Mouse (Mus musculus) heart, postnatal 4 days (tissue): ENCODE measurements around the gene Ap3s2. TPM values are rescaled to one million over a fixed set of nuclear protein-coding genes. Genes with fewer than 3 reads are reported as not detected.

Experiments used
- DNase-seq: peaks from one replicate; pipeline ENCODE4 v3.0.0; 2021
- microRNA-seq, 2 experiments: library from miRNA; unstranded; fragments of <30 nt; microRNA quantifications; one replicate each; pipeline ENCODE4 v1.2.0; 2021 to 2022
- total RNA-seq, 2 experiments: library from RNA; stranded (reverse); gene quantifications; 2 replicates each; pipeline ENCODE4 v1.2.3; 2021

Ap3s2 gene
- total RNA-seq, 2 experiments from 2014 or later = 25.0 to 26.5 TPM

DNA sequence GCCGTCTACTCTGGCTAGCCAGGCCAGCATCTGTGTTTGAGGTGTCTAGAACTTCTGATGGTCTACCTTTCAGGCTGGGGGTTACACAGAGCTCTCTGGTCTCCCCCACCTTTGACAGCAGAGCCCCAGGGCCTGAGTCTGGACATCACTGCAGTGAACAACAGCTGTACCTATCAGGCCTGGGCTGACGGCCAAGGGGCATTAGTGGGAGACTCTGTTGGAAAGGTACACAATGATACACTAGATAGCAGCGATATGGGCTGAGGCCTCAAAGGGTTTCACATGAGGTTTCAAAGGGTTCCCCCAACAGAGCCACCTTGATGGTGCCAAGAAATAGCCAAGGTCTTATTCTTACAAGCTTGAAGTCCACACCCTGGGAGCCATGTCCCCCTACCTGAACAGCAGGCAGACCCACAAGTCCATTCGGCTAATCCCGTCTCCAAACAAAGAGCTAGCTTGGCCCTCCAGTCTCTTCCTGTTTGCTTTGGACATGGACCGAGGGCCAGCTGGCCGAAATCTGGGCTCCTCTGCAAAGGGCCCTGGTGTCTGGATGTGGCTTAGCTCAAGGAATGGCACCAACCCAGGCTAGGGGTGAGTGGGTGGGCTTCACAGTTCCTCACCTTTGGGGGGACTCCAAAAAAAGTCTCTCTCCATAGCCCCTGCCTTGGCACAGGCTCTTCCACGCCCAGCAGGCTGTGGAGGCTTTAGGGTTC lies 76.2 kb downstream of the Ap3s2 start:
- peak; percentile 59 for DNase-seq

DNA sequence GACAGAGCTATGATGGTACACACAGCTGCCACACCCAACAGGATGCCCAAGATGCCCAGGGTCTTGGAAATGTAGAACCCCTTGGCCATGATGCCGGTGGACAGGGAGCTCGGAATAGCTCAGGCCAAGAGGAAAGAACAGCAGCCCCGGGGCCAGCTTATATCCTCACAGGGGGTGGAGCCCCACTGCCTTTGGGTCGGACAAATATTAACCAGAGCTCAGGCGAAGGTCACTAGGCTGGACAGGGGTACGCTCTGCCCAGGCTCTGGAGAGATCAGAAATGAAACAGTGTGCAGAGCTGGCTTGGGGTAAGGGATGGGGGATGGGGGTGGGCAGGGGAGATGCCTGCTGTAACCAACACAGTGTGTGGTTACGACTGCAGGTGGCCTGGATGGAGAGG lies 78.3 kb downstream of the Ap3s2 start:
- DNase-seq = no peak

DNA sequence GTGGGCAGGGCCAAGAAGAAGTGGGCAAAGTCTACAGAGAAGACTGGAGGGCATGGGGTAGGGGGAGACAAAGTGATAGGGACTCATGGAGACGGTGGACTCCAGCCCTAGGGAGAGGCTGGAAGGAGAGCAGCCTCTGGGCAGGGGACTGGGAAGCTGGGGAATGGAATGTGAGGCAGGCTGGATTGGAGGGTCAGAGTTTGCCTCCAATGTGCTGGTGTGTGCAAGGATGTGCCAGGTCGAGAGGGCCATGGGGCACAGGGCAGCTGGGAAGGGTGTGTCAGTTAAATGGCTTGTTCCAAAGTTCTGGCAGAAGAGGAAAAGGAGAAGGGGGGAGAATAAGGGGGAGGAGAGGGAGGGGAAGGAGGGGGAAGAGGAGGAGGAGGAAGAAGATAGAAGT lies 83.2 kb downstream of the Ap3s2 start:
- DNase-seq = no peak

DNA sequence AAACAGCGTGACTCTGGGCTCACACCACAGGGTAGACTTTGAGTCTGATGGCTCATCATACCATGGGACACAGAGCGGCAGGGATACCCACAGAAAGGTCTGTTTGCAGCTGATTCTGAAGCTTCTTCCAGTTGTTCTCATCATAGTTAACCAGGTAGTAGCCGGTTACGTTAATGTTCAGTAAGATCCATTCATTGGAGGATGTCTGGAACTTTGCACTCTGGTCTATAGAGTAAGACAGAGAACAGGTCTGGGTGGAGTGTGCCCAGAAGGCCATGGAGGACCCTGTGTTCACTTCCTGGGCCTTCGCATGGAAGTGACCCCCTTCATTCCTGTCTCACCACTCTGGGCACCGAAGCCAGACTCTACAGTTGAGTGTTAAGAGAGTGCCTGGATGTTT lies 85.3 kb downstream of the Ap3s2 start:
- DNase-seq = no peak

DNA sequence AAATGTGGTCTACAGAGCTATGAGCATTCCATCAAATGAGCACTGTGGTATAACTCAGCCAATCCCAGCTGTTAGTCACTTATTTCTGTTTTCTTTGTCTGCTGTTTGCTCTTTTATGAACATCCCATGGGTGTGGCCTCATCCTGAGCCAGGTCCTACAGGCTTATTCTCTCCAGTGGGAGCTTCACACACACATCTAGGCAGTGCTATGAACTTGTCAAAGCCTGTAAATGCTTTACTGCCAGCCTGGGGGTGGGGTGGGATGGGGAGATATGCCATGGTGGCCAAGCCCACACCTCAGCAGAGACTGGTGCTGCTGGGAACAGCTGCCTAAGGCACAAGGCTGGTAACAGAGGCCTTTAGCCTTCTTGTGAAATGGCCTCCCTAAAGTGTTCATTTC lies 87.5 kb downstream of the Ap3s2 start:
- no peak for DNase-seq

DNA sequence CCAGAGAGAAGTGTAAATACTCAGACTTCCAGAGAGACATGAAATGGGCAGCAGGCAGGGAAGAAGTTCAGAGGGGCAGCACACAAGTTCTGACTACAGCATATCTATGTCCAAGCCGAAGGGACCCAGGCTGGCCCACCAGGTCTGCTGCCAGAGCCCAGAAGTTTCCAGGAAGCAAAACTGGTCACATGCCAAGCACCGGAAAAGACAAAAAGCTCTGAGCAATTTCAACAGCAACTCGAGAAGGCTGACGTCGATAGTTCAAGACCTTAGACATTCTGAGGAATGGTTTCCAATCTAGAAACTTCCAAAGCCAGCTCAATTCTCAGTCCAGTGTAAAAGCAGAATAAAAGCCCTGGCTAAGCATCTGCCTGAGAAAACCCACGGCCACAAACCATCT lies 88.9 kb downstream of the Ap3s2 start:
- DNase-seq = peak; percentile 59

DNA sequence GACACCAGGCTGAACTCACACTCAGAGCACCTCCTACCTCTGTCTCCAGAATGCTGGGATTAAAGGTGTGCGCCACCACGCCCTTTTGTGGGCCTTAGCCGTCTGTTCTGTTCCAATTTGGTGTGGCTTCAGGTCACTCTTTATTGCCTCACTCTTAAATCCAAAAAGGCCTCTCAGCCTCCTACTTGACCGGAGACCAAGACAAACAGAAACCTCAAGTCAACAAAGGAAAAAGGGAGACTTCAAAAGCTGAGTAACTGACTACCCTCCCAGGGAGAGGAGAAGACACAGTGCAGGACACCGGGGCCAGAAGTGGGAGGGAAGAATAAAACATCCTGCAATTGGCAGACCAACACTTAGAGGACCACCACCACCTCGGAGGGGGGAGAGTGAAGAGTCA lies 89.3 kb downstream of the Ap3s2 start:
- no peak for DNase-seq

DNA sequence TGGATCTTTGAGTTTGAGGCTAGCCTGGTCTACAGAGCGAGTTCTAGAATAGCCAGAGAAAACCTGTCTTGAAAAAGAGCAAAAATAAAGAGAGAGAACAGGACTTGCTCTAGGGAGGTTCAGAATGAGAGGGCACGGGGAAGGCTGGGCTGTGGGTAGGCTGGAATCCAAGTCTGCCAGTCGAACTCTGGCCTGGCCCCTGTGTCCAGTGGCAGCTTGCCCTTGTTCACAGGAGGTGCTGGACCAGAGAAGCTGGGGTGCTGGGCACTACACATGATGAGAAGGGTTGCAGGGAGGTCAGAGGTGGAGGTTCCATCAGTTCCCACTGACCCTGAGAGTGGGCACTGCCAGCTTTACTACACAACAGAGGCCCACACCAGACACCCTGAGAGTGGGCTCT lies 92.1 kb downstream of the Ap3s2 start:
- no peak for DNase-seq

Small RNAs within 50 kb of the gene (microRNA-seq; reads per million reads assigned to microRNA genes)
- gene Gm24541 = 0 reads per million in 2 experiments

Other genes with a start within 250 kb of the Ap3s2 start
- gene Kif7, start 204.9 kb downstream of the Ap3s2 start, total RNA-seq = 1 to 10 TPM; 4.9 to 5.4 TPM
- 1 to 10 TPM; 5.1 to 9.6 TPM for gene Plin1, start 187.7 kb downstream of the Ap3s2 start, total RNA-seq
- 1 to 10 TPM; 7.2 to 8.5 TPM for gene Pex11a, start 177.5 kb downstream of the Ap3s2 start, total RNA-seq
- gene Wdr93, start 177.5 kb downstream of the Ap3s2 start, total RNA-seq = under 1 TPM in 1 of 2 experiments, not detected in 1; 0.19 TPM
- not detected for gene Mesp1, start 126.9 kb downstream of the Ap3s2 start, total RNA-seq
- under 1 TPM in 1 of 2 experiments, not detected in 1; 0.36 TPM for gene Mesp2, start 109.9 kb downstream of the Ap3s2 start, total RNA-seq
- 10 to 100 TPM; 21.0 to 21.4 TPM for gene Anpep, start 59.6 kb downstream of the Ap3s2 start, total RNA-seq
- 10 to 100 TPM; 25.1 to 26.0 TPM for gene Arpin, start 14.7 kb upstream of the Ap3s2 start, total RNA-seq
- gene Zfp710, start 104.2 kb upstream of the Ap3s2 start, total RNA-seq = 10 to 100 TPM; 20.3 to 20.7 TPM
- gene Idh2, start 194.7 kb upstream of the Ap3s2 start, total RNA-seq = 1,000 to 10,000 TPM; 1,640 to 1,742 TPM